Mouse (Mus musculus): ENCODE data around the gene Neu3.

Gene Neu3

GRCm38 (mm10) chr7:99828083-99828570, at the start of gene Neu3:
Neu3 (minus strand) TSS chr7:99828417.
- DNase-seq: peak; percentile 94

- peak; percentile 71 for DNase-seq
Observed at GRCm38 (mm10) chr7:99876345-99876744, 48.1 kb upstream of the Neu3 start.

GRCm38 (mm10) chr7:99875891-99876290, 47.7 kb upstream of the Neu3 start:
- no peak for DNase-seq

GRCm38 (mm10) chr7:99873965-99874364, 45.7 kb upstream of the Neu3 start:
- DNase-seq: no peak

- DNase-seq: no peak
Observed at GRCm38 (mm10) chr7:99869296-99869695, 41.1 kb upstream of the Neu3 start.

- no peak for DNase-seq
Observed at GRCm38 (mm10) chr7:99865219-99865618, 37.0 kb upstream of the Neu3 start.

- no peak for DNase-seq
Observed at GRCm38 (mm10) chr7:99864241-99865028, 36.2 kb upstream of the Neu3 start.

- no peak for DNase-seq
Observed at GRCm38 (mm10) chr7:99863362-99863761, 35.1 kb upstream of the Neu3 start, which contains the start of gene Spcs2. Spcs2 (minus strand) TSS chr7:99863462.

- peak; percentile 97 for DNase-seq
Observed at GRCm38 (mm10) chr7:99858813-99859585, 30.8 kb upstream of the Neu3 start, which contains the start of gene Xrra1. Xrra1 (plus strand) TSS chr7:99859116.

GRCm38 (mm10) chr7:99858175-99858812, 30.1 kb upstream of the Neu3 start:
- DNase-seq: no peak

GRCm38 (mm10) chr7:99856266-99856861, 28.1 kb upstream of the Neu3 start:
- no peak for DNase-seq

- no peak for DNase-seq
Observed at GRCm38 (mm10) chr7:99854311-99854710, 26.1 kb upstream of the Neu3 start.

- no peak for DNase-seq
Observed at GRCm38 (mm10) chr7:99853350-99853749, 25.1 kb upstream of the Neu3 start.

- DNase-seq: no peak
Observed at GRCm38 (mm10) chr7:99851618-99852017, 23.4 kb upstream of the Neu3 start.

GRCm38 (mm10) chr7:99851121-99851520, 22.9 kb upstream of the Neu3 start:
- no peak for DNase-seq

GRCm38 (mm10) chr7:99850534-99850933, 22.3 kb upstream of the Neu3 start:
- no peak for DNase-seq

GRCm38 (mm10) chr7:99845533-99846236, 17.5 kb upstream of the Neu3 start:
- DNase-seq: no peak

- no peak for DNase-seq
Observed at GRCm38 (mm10) chr7:99838241-99838640, 10.0 kb upstream of the Neu3 start.

- DNase-seq: no peak
Observed at GRCm38 (mm10) chr7:99837358-99838071, 9.3 kb upstream of the Neu3 start.

- no peak for DNase-seq
Observed at GRCm38 (mm10) chr7:99836781-99837180, 8.6 kb upstream of the Neu3 start.

GRCm38 (mm10) chr7:99834314-99834853, 6.2 kb upstream of the Neu3 start:
- DNase-seq: no peak
